Mouse (Mus musculus): ENCODE measurements around the gene Olfr305. TPM values are rescaled to one million over a fixed set of nuclear protein-coding genes. Genes with fewer than 3 reads are reported as not detected.
"Not testable (repeated sequence)": the region's sequence is repeated elsewhere in the genome, so short reads cannot be mapped to it uniquely, and the experiment has no call there.

Gene Olfr305
- not detected for total RNA-seq (2021)

DNA sequence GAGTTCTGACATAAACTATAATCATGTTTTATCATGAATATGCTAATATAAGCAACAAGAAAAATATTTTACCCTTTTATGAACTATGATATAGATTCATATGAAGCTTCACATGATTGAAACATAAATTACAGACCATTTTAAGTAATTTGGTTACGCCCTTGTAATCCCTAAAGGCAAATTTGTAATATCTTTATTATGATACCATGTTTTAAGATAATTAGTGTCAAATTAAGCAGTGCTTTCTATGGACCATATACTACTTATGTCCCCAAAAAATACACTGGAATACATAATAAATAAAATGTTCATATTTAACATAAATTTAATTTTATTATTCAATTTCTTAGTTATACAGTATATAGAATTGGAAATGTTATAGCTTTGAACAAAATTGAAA, at the start of gene Olfr305:
TSS of gene Olfr305 (minus strand) at position 101 of the 400 bp plus-strand sequence.
- no peak for DNase-seq (ENCODE audit: low spot score in 2 of 2)
- intact Hi-C loops (cut with DNase I): no loop called here

DNA sequence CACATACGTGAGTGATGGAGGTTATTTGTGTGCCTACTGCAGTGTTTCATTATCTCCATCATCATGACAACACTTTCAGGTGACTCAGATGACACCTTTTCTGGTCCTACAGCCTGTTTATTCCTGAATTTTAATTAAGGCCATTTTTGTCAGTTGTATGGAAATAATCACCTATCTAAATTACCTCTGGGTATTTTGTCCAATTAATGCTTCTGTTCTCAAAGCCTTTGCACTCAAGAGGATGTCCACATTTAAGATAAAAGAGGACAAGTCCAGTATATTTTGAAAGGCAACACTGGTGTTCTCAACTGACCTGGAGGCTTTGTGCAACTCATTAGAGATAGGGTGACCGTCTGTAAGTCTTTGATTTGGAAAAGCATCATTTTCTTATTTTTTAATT, 36.8 kb upstream of the Olfr305 start, which contains the start of gene Olfr301:
TSS of gene Olfr301 (plus strand) at position 301 of the 400 bp plus-strand sequence.
- DNase-seq (ENCODE audit: low spot score in 2 of 2): no peak
- intact Hi-C loops (cut with DNase I): no loop called here

DNA sequence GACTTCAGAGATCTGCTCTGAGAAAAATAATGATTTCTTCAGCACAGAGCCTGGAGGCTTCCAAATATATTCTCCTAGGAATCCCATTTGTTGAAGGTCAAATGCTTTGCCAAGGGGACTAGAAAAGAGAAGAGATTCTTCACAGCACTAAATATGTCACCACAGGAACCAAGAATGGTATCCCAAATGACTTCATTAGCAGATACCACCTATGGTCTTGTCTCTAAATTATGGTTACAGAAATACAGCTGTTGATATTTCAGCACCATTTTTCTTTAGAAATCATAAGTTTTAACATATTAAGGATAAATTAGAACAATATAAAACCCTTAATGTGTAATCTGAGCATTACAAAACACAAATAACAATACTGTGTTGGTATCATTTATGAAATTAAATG, 31.0 kb upstream of the Olfr305 start, which contains the start of gene Olfr303:
TSS of gene Olfr303 (minus strand) at position 101 of the 400 bp plus-strand sequence.
- no peak for DNase-seq (ENCODE audit: low spot score in 2 of 2)
- intact Hi-C loops (cut with DNase I): loop anchor here (10.0 kb wide), 1 partner anchor 57 kb away; the partner anchor contains the start of gene Olfr299

DNA sequence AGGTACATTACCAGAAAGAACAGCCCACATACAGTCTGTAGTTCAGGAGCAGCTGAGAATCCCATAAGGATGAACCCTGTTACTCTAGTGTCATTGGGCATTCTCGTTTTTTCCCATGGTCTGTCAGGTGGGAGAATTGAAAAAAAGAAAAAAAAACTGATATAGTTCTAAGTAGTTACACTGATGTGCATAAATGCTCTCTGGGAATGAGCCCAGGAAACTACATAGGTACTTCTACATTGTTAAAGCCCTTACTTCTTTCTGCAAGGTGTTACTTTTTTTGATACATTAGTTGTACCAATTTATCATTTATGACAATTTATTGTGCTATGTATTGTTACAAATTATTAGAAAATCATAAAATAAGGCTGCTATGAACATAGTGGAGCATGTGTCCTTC, 19.8 kb upstream of the Olfr305 start, which contains the start of gene Olfr304:
TSS of gene Olfr304 (minus strand) at position 101 of the 400 bp plus-strand sequence.
- intact Hi-C loops (cut with DNase I): no loop called here
- DNase-seq (ENCODE audit: low spot score in 2 of 2): no peak

DNA sequence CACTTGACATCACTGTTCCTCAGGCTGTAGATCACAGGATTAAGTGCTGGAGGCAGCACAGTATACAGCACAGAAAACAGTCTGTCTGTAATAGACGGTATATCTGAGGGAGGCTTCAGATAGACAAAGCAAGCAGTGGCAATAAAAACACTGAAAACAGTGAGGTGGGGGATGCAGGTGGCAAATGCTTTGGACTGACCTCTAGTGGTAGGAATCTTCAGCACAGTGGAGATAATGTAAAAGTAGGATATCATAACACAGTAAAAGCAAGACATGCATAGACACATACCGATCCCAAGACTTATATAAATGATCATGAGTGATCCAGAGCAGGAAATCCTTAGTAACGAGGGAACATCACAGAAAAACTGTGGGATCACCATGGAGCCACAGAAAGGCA, 19.0 kb upstream of the Olfr305 start:
- intact Hi-C loops (cut with DNase I): no loop called here
- DNase-seq (ENCODE audit: low spot score in 2 of 2): no peak

DNA sequence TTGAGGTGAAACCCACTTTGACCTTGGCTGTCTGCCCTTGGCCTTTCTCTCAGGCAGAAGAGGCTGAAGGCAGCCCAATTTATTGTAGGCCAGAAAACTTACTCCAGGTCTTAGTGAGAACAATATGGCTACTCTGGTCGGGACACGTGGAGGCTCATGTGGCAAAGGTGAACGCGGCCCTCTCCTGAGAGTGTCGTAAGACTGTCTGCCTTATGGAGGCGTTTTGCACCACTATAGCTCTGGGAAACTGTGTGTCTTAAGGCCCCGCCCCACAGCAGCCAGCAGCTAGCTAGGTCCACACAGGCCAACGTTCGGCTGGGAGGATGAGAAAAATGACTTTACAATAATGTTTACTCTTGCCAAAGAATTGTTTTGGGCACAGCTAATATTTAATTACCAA, 20.4 kb downstream of the Olfr305 start:
- intact Hi-C loops (cut with DNase I); DNase-seq (ENCODE audit: low spot score in 2 of 2): not testable (repeated sequence)

DNA sequence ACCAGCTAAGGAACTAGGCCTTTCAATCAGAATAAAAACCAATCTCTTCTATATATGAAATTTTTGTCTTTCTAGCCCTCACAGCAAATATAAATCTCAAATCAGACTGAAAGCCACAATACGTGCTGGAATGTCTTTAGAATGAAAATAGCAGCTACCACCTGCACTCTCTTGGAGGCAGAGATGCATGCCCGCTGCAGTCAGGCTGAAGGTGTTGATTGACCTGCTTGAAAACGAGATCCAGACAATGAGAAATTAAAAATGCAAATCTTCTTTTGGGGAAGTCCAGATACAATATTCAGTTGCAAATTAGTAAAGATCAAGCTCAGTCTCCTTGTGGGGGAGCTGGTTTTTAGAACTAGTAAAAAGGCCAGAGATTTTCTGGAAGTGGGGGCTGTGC, 22.5 kb downstream of the Olfr305 start:
- intact Hi-C loops (cut with DNase I): no loop called here
- no peak for DNase-seq (ENCODE audit: low spot score in 2 of 2)

DNA sequence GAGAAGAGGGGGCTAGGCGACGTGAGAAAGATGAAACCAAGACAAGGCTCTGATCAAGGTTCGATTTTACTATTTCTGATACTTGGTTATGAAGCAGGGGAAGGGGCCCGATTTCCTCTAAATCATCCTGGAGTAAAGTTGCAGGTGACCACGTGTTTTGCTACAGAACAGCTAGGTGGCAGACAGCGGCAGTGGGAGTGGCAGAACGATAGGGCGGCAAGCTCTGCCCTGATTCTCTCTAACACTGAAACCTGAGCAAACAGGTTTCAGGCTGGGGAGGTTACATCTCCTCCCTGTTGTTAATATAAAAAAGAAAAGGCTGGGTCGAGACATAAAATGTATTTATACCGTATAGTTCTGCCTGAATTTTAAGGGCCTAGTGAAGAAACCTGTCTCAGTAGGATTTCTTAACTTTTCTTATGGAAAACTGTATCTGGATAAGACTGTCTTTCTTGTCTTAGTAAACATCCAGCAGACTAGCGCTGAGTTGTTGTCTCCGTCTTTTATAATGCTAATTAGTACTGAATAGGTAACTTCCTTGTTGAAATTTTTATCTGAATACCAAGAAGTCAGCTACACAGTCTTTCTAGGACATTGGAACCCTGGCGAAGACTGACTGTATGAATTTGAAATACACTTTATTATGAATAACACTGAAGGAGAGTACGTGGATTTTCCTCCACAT, 23.7 kb downstream of the Olfr305 start:
- intact Hi-C loops (cut with DNase I): no loop called here
- DNase-seq (ENCODE audit: low spot score in 2 of 2): no peak

DNA sequence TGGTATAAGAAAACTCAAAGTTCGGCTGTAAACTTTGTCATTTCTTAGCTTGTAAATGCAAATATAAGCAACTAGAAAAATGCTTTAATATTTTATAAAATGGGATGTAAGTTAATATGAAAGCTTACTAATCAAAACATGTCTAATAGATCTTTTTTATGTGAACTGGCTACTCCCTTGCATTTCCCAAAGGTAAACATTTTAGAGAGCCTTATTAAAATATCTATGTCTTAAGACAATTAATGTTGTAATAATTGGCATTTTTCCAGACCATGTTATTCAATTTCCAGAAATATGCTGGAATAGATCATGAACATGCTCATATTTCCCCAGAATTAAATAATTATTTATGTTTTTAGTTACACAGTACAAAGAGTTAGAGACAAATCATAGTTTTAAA, 29.2 kb downstream of the Olfr305 start, which contains the start of gene Olfr307:
TSS of gene Olfr307 (minus strand) at position 101 of the 400 bp plus-strand sequence.
- DNase-seq (ENCODE audit: low spot score in 2 of 2): no peak
- intact Hi-C loops (cut with DNase I): no loop called here

DNA sequence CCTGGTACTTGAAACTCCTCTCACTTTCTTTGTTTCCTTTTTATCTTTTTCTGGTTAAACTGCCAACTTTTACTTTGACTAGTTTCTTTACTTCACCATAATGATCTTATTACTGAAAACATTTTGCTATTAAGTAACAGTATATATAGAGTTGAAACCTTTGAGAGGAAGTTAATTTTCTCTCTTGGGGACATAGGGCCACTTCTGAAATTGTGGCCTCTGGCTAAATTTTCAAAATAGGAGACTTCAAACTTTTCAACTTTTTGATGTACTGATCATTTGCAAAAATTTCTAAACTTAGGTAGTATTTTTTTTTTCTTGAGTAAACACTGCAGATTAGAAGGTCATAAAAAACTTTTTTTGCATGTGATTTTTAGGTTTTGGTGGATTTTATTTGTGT, 41.2 kb downstream of the Olfr305 start, which contains the start of gene Olfr308:
TSS of gene Olfr308 (minus strand) at position 101 of the 400 bp plus-strand sequence.
- DNase-seq (ENCODE audit: low spot score in 2 of 2): no peak
- intact Hi-C loops (cut with DNase I): no loop called here

DNA sequence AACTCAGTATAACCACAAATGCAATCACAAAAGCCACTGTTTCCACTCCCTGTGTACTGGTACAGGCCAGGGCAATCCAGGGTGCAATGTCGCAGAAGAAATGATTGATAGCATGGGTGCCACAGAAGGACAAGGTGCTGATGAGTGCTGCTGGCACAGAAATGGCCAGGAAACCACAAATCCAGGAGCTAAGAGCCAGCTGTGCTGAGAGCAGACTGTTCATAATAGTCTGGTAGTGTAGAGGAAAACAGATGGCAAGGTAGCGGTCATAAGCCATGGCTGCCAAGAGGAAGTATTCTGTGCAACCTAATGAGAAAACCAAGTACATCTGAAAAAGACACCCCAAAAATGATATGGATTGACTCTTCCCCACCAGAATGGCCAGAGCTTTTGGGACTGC, 45.4 kb downstream of the Olfr305 start:
- no peak for DNase-seq (ENCODE audit: low spot score in 2 of 2)
- intact Hi-C loops (cut with DNase I): no loop called here

DNA sequence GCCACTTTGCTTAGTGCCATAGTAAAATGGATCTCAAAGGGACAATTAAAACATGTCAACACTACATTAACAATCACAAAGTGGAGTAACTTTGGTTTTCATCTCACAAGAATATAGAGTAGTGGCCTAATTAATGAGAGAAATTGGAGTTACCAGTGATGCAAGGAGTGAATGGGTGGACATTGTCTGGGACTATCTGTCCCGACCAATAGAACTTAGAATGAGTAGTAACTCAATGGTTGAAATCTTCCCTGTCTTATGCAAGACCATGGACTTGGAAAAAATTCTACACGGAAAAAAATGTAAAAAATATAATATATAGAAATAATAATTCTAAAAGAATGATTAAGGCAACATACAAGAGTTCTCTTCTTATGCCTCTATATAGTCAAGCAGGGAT, 53.1 kb downstream of the Olfr305 start, which contains the start of gene Olfr309:
TSS of gene Olfr309 (minus strand) at position 101 of the 400 bp plus-strand sequence.
- intact Hi-C loops (cut with DNase I): no loop called here
- no peak for DNase-seq (ENCODE audit: low spot score in 2 of 2)

Other genes starting within 250 kb of the Olfr305 start
- not detected for gene Vmn2r75, start 195.2 kb downstream of the Olfr305 start, total RNA-seq (2021)
- gene Vmn2r76, start 120.6 kb downstream of the Olfr305 start, total RNA-seq (2021): not detected
- not detected for gene Olfr310, start 89.8 kb downstream of the Olfr305 start, total RNA-seq (2021)
- not detected for gene Olfr309, start 53.2 kb downstream of the Olfr305 start, total RNA-seq (2021)
- gene Olfr308, start 41.3 kb downstream of the Olfr305 start, total RNA-seq (2021): not detected
- not detected for gene Olfr307, start 29.3 kb downstream of the Olfr305 start, total RNA-seq (2021)
- gene Olfr304, start 19.7 kb upstream of the Olfr305 start, total RNA-seq (2021): not detected
- not detected for gene Olfr303, start 30.9 kb upstream of the Olfr305 start, total RNA-seq (2021)
- not detected for gene Olfr301, start 36.9 kb upstream of the Olfr305 start, total RNA-seq (2021)
- gene Olfr299, start 93.0 kb upstream of the Olfr305 start, total RNA-seq (2021): not detected
- gene Olfr298, start 125.6 kb upstream of the Olfr305 start, total RNA-seq (2021): not detected
- not detected for gene Olfr297, start 153.0 kb upstream of the Olfr305 start, total RNA-seq (2021)
- not detected for gene Olfr295, start 216.9 kb upstream of the Olfr305 start, total RNA-seq (2021)
- not detected for gene Olfr294, start 249.7 kb upstream of the Olfr305 start, total RNA-seq (2021)